Comparison of ENCODE assay signal across 32 mouse cellular contexts in the genomic region with DNA sequence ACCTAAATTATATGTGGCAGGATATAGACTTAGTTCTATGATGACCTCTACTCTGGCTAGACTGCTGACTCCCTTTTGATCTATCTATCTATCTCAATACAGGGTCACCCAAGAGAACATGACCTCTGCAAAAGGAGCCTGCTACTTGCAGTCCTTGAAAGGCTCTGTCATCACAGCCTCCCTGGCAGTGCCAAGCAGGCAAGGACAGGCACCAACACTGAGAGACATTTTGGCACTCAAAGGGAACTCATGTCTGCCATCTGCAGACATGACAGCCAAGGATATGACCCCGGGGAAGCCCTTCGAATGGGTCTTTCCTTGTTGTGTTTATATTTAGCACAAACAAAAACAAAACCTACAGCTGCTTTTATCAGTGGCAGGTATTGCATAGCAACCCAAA. TPM values are rescaled to one million over a fixed set of nuclear protein-coding genes. Genes with fewer than 3 reads are reported as not detected.
DNase-seq lines count a peak whose midpoint lies in the region; ATAC-seq and TF ChIP-seq lines count a peak whose summit lies in the region.
"Had no signal": no experiment of that assay in that cellular context is flagged by ENCODE, and none has a peak within 500 bp of the region (broad histone marks: within the 10 kb centered on the region; RNA-seq: fewer than 3 reads in every experiment).

No protein-coding gene starts in this region.

- DNase-seq in cerebellum, postnatal 10 days = peak; percentile 42 to 54
- DNase-seq in heart, adult 8-10 months (ENCODE audit: low spot score) = peak; percentile 45
- no peak for DNase-seq in heart, postnatal 14 days
- DNase-seq in adrenal gland, postnatal 14 days = peak; percentile 71
- peak; percentile 51 to 58 for DNase-seq in heart, postnatal 10 days
- no peak for DNase-seq in lung, postnatal 4 days
- DNase-seq in kidney, adult 2 months = no peak
- DNase-seq: cerebellum, adult 8-10 months; gastrocnemius, adult 2 months; gastrocnemius, postnatal 36 days; kidney, adult 9 months; kidney, postnatal 10 days; layer of hippocampus, postnatal 36 days; left cerebral cortex, postnatal 4 days; lung, adult 2 months; lung, postnatal 14 days; spleen, adult 18-20 months; thymus, postnatal 25 days had no signal

- H3K4me3 ChIP-seq in kidney, adult 2 months (ENCODE audit: insufficient read depth, low read depth, low read length) = no peak overlapping the region
- H3K4me3 ChIP-seq: erythroblast, embryonic 14.5 days; gastrocnemius, adult 2 months; hindbrain, embryonic 13.5 days had no signal

- no peak for TF ChIP-seq POLR2A in kidney, adult 2 months (IDR thresholded peaks at IDR 0.05; ENCODE audit: low read depth, low read length)

- 75% methylated on average over 2 of the region's 2 CpGs for WGBS in kidney, adult 2 months

- no peaks in the 10 kb centered on the region for H3K27me3 ChIP-seq in kidney, adult 2 months (replicated peaks; ENCODE audit: control insufficient read depth, insufficient read depth, low read length)
- H3K27me3 ChIP-seq: hindbrain, embryonic 13.5 days; Patski had no signal

- ATAC-seq in cerebellum, adult (ENCODE audit: insufficient number of reproducible peaks, low FRiP score, low TSS enrichment) = no peak
- ATAC-seq: forebrain, embryonic 16.5 days; intestine, embryonic 16.5 days; midbrain, embryonic 16.5 days; Patski had no signal

- H3K4me1 ChIP-seq in kidney, adult 2 months (ENCODE audit: control insufficient read depth, insufficient read depth, low read length) = no peaks in the 10 kb centered on the region
- H3K4me1 ChIP-seq: hindbrain, embryonic 13.5 days had no signal

- TF ChIP-seq CTCF in kidney, adult 2 months (conservative IDR thresholded peaks at IDR 0.05; ENCODE audit: insufficient read depth, insufficient read length, low read depth, low read length) = no peak

- intact Hi-C loops in heart, postnatal 14 days (cut with DNase I) = loop anchor here (5.0 kb wide), 2 partner anchors 57 to 88 kb away; no protein-coding TSS in a partner anchor
- intact Hi-C loops in heart, postnatal 10 days (cut with DNase I) = no loop called here

- H3K36me3 ChIP-seq in kidney, adult 2 months (ENCODE audit: control insufficient read depth, insufficient read depth, low read length) = no peaks in the 10 kb centered on the region
- H3K36me3 ChIP-seq: hindbrain, embryonic 13.5 days had no signal

- no peak overlapping the region for H3K27ac ChIP-seq in kidney, adult 2 months (ENCODE audit: insufficient read depth, low read depth, low read length)
- H3K27ac ChIP-seq: gastrocnemius, adult 2 months; hindbrain, embryonic 13.5 days; liver, embryonic 14.5 days had no signal

RNA-seq across cellular contexts. Expression of gene Ankrd1, which starts 49.2 kb away (rescaled TPM):
- total RNA-seq in heart, adult 8-10 months (2022) = 1,000 to 10,000 TPM in 2 of 4 experiments, 100 to 1,000 TPM in 2; 472 to 1,222 (median 1,005) TPM
- total RNA-seq in heart, postnatal 14 days (2021) = 100 to 1,000 TPM; 169 to 276 TPM
- total RNA-seq in adrenal gland, postnatal 14 days (2021) = not detected in 2 replicates
- total RNA-seq in heart, postnatal 10 days (2021) = 100 to 1,000 TPM; 314 to 518 TPM
- 0.99 and 1.1 TPM in 2 replicates for polyA plus RNA-seq in kidney, adult 2 months (2012; rRNA removed)
- total RNA-seq: common myeloid progenitor, adult 5-6 weeks; layer of hippocampus, postnatal 36 days; left cerebral cortex, postnatal 4 days; megakaryocyte, adult 5-6 weeks; MEL; neutrophil, adult 5-6 weeks had no signal
- polyA plus RNA-seq: erythroblast, embryonic 14.5 days; forebrain, embryonic 11.5 days; forebrain, embryonic 16.5 days; midbrain, embryonic 11.5 days; midbrain, embryonic 16.5 days had no signal

Comparison
In these comparisons a context has a peak if more than half of its experiments do, and no peak if none do; other contexts are left out.
1. DNase-seq: peak in cerebellum, postnatal 10 days (2 of 2), heart, adult 8-10 months (single experiment), adrenal gland, postnatal 14 days (single experiment) and heart, postnatal 10 days (2 of 2); none in heart, postnatal 14 days (0 of 2), lung, postnatal 4 days (0 of 2) and kidney, adult 2 months (single experiment).
2. RNA of gene Ankrd1, which starts 49.2 kb away (total RNA-seq): 472 to 1,222 TPM in heart, adult 8-10 months, 314 to 518 TPM in heart, postnatal 10 days and 169 to 276 TPM in heart, postnatal 14 days; not detected in adrenal gland, postnatal 14 days; every median in the first group is over 100 times any median in the second.